Mouse (Mus musculus) testis, adult 2 months (tissue): ENCODE results near the gene Lgals4. TPM values are rescaled to one million over a fixed set of nuclear protein-coding genes. Genes with fewer than 3 reads are reported as not detected.
A peak's percentile ranks its signal among the peaks of the same experiment; 100 is the strongest.

Experiments
- H3K27ac ChIP-seq: fragments of 200-500 bp; 2 replicates; pipeline ENCODE4 v1.5.1; 2012; ENCODE audit warnings: low read depth, low read length; ENCODE audit not compliant: control insufficient read depth, insufficient read depth
- H3K27me3 ChIP-seq: fragments of 200-500 bp; 2 replicates; pipeline ENCODE4 v1.6.1; 2012; ENCODE audit warnings: mild to moderate bottlenecking, low read length, moderate library complexity; ENCODE audit not compliant: control insufficient read depth, insufficient read depth
- H3K36me3 ChIP-seq: fragments of 200-500 bp; 2 replicates; pipeline ENCODE4 v1.6.1; 2012; ENCODE audit warnings: mild to moderate bottlenecking, low read length; ENCODE audit not compliant: control insufficient read depth, insufficient read depth
- H3K4me1 ChIP-seq: fragments of 200-500 bp; 2 replicates; pipeline ENCODE4 v1.6.1; 2012; ENCODE audit warnings: low read length; ENCODE audit not compliant: control insufficient read depth, insufficient read depth
- H3K4me3 ChIP-seq: fragments of 200-500 bp; 2 replicates; pipeline ENCODE4 v1.5.1; 2012; ENCODE audit warnings: low read depth, mild to moderate bottlenecking, low read length, moderate library complexity, mixed read lengths; ENCODE audit not compliant: control insufficient read depth
- CTCF ChIP-seq: fragments of 200-500 bp; IDR thresholded peaks from 2 replicates; pipeline ENCODE4 v1.5.1; 2012; ENCODE audit warnings: low read depth, mild to moderate bottlenecking, inconsistent platforms, low read length, moderate library complexity; ENCODE audit not compliant: control insufficient read depth, insufficient read depth, insufficient replicate concordance
- POLR2A ChIP-seq: fragments of 200-500 bp; IDR thresholded peaks from 2 replicates; pipeline ENCODE4 v1.6.1; 2012; ENCODE audit warnings: low read depth, mild to moderate bottlenecking, inconsistent platforms, low read length, moderate library complexity; ENCODE audit not compliant: control insufficient read depth
- polyA plus RNA-seq: library from polyadenylated mRNA; depleted of rRNA; stranded (reverse); fragments of >200 nt; gene quantifications from 2 replicates; pipeline ENCODE4 v1.2.3, GENCODE M21; 2012

Gene Lgals4
- polyA plus RNA-seq, 1 experiment = 13.8 TPM

GRCm38 (mm10) chr7:28859953-28860352, 26.3 kb downstream of the Lgals4 start:
- Histone ChIP-seq H3K36me3 (no peaks in the 10 kb centered on the region), H3K27ac (no peak overlapping the region), H3K4me3 (no peak overlapping the region), H3K27me3 (no peaks in the 10 kb centered on the region; the same call in 1 of the 2 replicates), H3K4me1 (peaks cover 10% of the 10 kb centered on the region)
- TF ChIP-seq POLR2A (no peak), CTCF (no peak)

- Histone ChIP-seq H3K27ac (no peak overlapping the region), H3K4me3 (no peak overlapping the region), H3K4me1 (peaks cover 14% of the 10 kb centered on the region), H3K36me3 (no peaks in the 10 kb centered on the region), H3K27me3 (no peaks in the 10 kb centered on the region; the same call in 1 of the 2 replicates)
- peak; percentile 40; the same call in 1 of the 2 replicates for TF ChIP-seq CTCF
- TF ChIP-seq POLR2A = no peak
These were observed 27.2 kb downstream of the Lgals4 start for GRCm38 (mm10) chr7:28860898-28861297.

GRCm38 (mm10) chr7:28862817-28863499, 29.3 kb downstream of the Lgals4 start:
- H3K27ac ChIP-seq = no peak overlapping the region
- H3K4me3 ChIP-seq = no peak overlapping the region
- H3K4me1 ChIP-seq = peaks cover 23% of the 10 kb centered on the region
- H3K36me3 ChIP-seq = no peaks in the 10 kb centered on the region
- no peaks in the 10 kb centered on the region; the same call in 1 of the 2 replicates for H3K27me3 ChIP-seq
- TF ChIP-seq CTCF (no peak), POLR2A (no peak)

- TF ChIP-seq POLR2A (no peak), CTCF (no peak)
- H3K4me1 ChIP-seq = peaks cover 23% of the 10 kb centered on the region
- no peaks in the 10 kb centered on the region for H3K36me3 ChIP-seq
- H3K27me3 ChIP-seq = no peaks in the 10 kb centered on the region; the same call in 1 of the 2 replicates
- no peak within 1 kb of the TSS for H3K27ac ChIP-seq
- H3K4me3 ChIP-seq = no peak within 1 kb of the TSS
These were observed 29.9 kb downstream of the Lgals4 start, which contains the start of gene Lgals7 for GRCm38 (mm10) chr7:28863540-28863939. Lgals7 (plus strand) TSS chr7:28863853.

- H3K4me1 ChIP-seq = peaks cover 23% of the 10 kb centered on the region
- no peaks in the 10 kb centered on the region for H3K36me3 ChIP-seq
- H3K27ac ChIP-seq = no peak overlapping the region
- TF ChIP-seq CTCF (no peak), POLR2A (no peak)
- no peaks in the 10 kb centered on the region; the same call in 1 of the 2 replicates for H3K27me3 ChIP-seq
- H3K4me3 ChIP-seq = no peak overlapping the region
These were observed 30.7 kb downstream of the Lgals4 start for GRCm38 (mm10) chr7:28864288-28864750.

- H3K4me3 ChIP-seq = no peak overlapping the region
- TF ChIP-seq CTCF = peak; percentile 20; the same call in 1 of the 2 replicates
- no peak for TF ChIP-seq POLR2A
- no peak overlapping the region for H3K27ac ChIP-seq
- no peaks in the 10 kb centered on the region; the same call in 1 of the 2 replicates for H3K27me3 ChIP-seq
- peaks cover 23% of the 10 kb centered on the region for H3K4me1 ChIP-seq
- no peaks in the 10 kb centered on the region for H3K36me3 ChIP-seq
These were observed 32.0 kb downstream of the Lgals4 start for GRCm38 (mm10) chr7:28865481-28866300.
